Mouse (Mus musculus) NIH3T3 (cell line): ENCODE results near the gene Olfr1116.
"Not testable (repeated sequence)": the region's sequence is repeated elsewhere in the genome, so short reads cannot be mapped to it uniquely, and the experiment has no call there.

Source experiments
- DNase-seq: peaks from one replicate; pipeline ENCODE4 v3.0.0-alpha.2; 2012; ENCODE audit warnings: low read depth

The Olfr1116 gene

GRCm38 (mm10) chr2:87267234-87267633 lies at the start of gene Olfr1116:
Gene Olfr1116, plus strand, starts transcription at chr2:87267534.
- DNase-seq = no peak

- no peak for DNase-seq
Measured at GRCm38 (mm10) chr2:87247713-87248112, 19.6 kb upstream of the Olfr1116 start, which contains the start of gene Olfr1115. Gene Olfr1115, plus strand, starts transcription at chr2:87248013.

GRCm38 (mm10) chr2:87293977-87294376 lies 26.6 kb downstream of the Olfr1116 start:
- not testable (repeated sequence) for DNase-seq

GRCm38 (mm10) chr2:87307281-87307680 lies 39.9 kb downstream of the Olfr1116 start, which contains the start of gene Olfr1118:
Gene Olfr1118, plus strand, starts transcription at chr2:87307581.
- DNase-seq = no peak
